Mouse (Mus musculus): ENCODE measurements around the gene Lrrc4b.

The Lrrc4b gene

GRCm38 (mm10) chr7:44436267-44436666 lies 7.4 kb downstream of the Lrrc4b start:
- no peak for ATAC-seq (ENCODE audit: low TSS enrichment)

GRCm38 (mm10) chr7:44437188-44437587 lies 8.4 kb downstream of the Lrrc4b start:
- no peak for ATAC-seq (ENCODE audit: low TSS enrichment)

- ATAC-seq (ENCODE audit: low TSS enrichment): no peak
Measured at GRCm38 (mm10) chr7:44437933-44438332, 9.1 kb downstream of the Lrrc4b start.

DNA sequence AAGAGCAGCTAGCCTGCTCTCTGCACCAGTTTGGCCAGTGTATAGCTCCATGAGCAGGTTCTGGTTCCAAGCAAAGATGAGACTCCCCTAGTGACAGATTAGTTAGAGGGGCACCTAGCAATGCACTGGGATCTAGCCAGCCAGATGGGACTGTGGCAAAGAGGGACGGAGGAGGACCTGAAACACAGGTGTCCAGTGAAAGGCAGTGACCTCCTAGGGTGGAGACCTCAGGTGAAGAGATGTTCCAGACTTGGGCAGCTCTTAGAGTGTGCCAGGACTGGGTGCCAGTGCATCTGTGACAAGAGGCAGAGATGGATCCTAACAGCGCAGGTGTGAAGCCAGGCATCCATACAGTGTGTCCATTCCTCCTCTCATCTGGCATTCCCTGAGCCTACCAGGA lies 10.9 kb downstream of the Lrrc4b start:
- no peak for ATAC-seq (ENCODE audit: low TSS enrichment)

DNA sequence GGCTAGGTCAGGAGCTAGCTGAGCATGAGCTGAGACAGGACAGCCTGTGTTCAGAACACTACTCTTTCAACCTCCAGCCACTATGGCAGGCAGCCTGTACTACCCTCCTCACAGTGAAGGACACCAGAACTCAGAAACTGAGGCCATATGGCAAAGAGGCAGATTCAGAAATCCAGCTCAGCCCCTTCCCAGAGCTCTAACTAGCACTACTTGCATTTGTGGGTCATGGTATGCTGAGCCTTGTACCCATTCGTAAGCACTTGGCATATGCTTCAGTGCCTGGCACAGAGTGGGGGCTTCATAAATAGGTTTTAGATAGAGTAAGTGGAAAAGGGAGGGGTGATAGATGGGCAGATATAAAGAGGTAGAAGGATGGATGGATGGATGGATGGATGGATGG lies 11.7 kb downstream of the Lrrc4b start:
- no peak for ATAC-seq (ENCODE audit: low TSS enrichment)

DNA sequence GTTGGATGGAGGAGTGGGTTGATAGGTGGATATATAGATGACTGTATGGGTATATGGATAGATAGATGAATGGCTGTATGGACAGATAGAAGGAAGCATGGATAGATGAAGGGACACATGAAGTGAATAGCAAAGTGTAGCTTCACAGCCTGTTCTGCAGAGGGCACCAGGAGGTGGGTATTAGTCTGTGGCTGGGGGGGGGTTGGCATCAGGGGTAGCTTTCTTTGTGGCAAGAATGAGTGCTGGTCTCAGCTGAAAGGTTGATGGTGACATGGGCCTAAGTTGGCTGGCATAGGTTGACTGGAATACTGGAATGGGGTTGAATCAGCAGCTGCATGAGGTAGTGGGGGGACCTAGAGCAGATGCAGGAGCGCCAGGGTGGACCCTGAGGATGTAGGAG lies 12.4 kb downstream of the Lrrc4b start:
- 0 out of 2 replicates have a peak, but pooled peaks have one; percentile 6 for ATAC-seq (ENCODE audit: low TSS enrichment)

DNA sequence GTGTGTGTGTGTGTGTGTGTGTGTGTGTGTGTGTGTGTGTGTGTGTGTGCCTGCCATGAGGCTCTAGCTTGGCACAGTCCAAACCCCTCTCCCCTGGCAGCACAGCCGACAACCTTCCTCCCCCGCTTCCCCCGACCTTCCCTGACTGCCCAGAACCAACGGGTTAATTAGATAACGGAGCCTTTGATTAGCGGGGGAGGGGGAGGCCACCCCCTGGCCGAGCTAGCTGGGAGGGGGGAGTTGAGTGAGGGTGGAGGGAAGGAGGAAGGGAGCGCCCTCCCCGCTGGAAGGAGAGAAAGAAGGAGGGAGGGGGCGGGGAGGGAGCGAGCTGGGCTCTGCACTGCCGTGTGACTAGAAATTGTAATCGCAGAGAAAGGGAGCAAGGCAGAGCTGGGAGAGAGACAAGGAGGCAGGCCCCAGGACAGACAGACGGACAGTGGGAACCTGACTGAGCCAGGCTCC lies 12.9 kb downstream of the Lrrc4b start:
- peak; percentile 51 for ATAC-seq (ENCODE audit: low TSS enrichment)

DNA sequence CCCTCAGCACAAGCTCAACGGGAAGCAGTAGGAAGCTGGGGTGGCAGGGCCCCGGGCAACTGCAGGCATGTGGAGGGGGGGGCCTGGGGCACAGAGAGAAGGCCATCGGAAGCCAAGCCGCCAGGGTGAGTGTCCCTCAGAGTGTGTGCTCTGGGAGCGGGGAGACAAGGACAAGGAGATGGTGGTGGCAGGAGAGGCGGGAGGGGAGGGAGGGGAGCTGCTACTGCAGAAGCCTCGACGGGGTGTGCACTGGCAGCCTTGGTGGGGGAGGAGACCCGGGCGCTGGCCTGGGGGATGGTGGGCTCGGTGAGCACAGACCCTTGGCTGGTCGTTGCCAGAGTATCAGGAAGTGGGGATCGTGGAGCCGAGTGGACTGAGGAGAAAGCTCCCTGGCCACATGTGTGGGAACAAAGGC lies 13.6 kb downstream of the Lrrc4b start:
- no peak for ATAC-seq (ENCODE audit: low TSS enrichment)

- 0 out of 2 replicates have a peak, but pooled peaks have one; percentile 21 for ATAC-seq (ENCODE audit: low TSS enrichment)
Measured at GRCm38 (mm10) chr7:44443268-44444173, 14.7 kb downstream of the Lrrc4b start.

DNA sequence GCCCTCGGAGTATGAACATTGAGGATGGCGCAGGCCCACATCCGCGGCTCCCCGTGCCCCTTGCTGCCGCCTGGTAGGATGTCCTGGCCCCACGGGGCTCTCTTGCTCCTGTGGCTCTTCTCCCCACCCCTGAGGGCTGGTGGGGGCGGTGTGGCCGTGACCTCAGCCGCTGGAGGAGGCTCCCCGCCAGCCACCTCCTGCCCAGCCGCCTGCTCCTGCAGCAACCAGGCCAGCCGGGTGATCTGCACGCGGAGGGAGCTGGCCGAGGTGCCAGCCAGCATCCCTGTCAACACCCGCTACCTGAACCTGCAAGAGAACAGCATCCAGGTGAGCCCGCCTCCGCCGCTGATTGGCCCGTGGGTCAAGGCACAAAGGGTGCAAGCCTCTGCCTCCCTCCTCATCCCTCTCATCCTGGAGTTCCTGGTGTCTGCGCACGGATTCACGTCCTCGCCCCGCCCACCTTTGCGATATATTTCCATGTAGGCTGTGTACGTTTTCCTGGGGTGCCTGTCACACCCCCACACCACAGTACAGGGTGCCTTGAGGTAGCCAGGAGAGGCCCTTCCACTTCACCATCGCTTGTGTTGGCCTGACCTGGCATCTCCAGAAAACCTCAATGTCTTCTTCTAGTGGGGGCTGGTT lies 16.2 kb downstream of the Lrrc4b start:
- ATAC-seq (ENCODE audit: low TSS enrichment): no peak

GRCm38 (mm10) chr7:44445528-44445923 lies 16.7 kb downstream of the Lrrc4b start:
- no peak for ATAC-seq (ENCODE audit: low TSS enrichment)

- ATAC-seq (ENCODE audit: low TSS enrichment): 0 out of 2 replicates have a peak, but pooled peaks have one; percentile 5
Measured at GRCm38 (mm10) chr7:44446070-44446855, 17.4 kb downstream of the Lrrc4b start.

DNA sequence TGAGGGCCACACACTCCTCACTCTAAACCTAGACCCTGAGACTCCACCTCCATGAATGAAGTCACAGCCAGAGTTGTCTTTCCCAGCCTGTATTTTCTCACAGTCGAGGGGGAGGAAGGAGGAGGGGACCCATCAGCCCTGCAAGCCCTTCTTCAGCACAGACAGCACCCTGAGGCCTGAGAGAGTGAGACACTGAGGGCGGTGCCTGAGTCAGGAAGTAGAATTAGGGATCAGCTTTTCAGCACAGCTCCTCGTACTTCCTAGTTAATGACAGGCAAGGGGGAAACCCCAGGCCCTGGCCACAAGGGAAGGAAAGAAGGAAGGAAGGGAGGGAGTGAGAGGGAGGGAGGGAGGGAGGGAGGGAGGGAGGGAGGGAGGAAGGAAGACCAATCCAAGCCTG lies 24.4 kb downstream of the Lrrc4b start:
- no peak for ATAC-seq (ENCODE audit: low TSS enrichment)

DNA sequence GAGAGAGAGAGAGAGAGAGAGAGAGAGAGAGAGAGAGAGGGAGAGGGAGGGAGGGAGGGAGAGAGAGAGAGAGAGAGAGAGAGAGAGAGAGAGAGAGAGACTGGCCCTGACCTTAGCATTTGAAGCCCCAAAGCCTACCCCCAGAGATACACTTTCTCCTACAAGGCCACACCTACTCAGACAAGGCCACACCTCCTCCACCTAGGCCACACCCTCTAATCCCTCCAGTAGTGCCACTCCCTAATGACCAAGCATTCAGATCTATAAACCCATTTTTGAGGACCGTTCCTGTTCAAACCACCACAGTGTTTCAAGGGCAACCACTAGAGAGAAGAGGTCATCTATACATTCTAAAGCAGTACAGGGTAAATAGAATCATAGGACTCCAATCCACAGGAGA lies 27.5 kb downstream of the Lrrc4b start:
- no peak for ATAC-seq (ENCODE audit: low TSS enrichment)

GRCm38 (mm10) chr7:44460067-44460466 lies 31.2 kb downstream of the Lrrc4b start:
- no peak for ATAC-seq (ENCODE audit: low TSS enrichment)

DNA sequence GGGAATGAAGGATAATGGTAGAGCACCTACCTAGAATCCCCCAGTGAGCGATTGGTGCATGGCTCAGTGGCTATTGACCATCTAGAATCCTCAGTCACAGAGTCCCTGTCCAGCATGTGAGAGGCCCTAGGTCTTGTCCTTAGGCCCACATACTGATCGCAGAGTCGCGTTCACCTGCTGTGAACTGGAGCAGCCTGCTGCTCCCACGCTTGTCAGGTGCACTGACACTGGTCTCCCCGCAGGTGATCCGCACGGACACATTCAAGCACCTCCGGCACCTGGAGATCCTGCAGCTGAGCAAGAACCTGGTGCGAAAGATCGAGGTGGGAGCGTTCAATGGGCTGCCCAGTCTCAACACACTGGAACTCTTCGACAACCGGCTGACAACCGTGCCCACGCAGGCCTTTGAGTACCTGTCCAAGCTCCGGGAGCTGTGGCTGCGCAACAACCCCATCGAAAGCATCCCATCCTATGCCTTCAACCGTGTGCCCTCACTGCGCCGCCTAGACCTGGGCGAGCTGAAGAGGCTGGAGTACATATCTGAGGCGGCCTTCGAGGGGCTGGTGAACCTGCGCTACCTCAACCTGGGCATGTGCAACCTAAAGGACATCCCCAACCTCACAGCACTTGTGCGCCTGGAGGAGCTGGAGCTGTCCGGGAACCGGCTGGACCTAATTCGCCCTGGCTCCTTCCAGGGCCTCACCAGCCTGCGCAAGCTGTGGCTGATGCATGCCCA lies 32.1 kb downstream of the Lrrc4b start:
- ATAC-seq (ENCODE audit: low TSS enrichment): no peak

DNA sequence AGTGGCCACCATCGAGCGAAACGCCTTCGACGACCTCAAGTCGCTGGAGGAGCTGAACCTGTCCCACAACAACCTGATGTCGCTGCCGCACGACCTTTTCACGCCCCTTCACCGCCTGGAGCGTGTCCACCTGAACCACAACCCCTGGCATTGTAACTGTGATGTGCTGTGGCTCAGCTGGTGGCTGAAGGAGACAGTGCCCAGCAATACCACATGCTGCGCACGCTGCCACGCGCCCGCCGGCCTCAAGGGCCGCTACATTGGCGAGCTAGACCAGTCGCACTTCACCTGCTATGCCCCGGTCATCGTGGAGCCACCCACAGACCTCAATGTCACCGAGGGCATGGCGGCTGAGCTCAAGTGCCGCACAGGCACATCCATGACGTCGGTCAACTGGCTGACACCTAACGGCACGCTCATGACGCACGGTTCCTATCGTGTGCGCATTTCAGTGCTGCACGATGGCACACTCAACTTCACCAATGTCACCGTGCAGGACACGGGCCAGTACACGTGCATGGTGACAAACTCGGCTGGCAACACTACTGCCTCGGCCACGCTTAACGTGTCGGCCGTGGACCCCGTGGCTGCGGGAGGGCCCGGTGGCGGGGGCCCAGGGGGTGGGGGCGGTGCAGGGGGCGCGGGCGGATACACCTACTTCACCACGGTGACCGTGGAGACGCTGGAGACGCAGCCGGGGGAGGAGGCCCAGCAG lies 32.8 kb downstream of the Lrrc4b start:
- no peak for ATAC-seq (ENCODE audit: low TSS enrichment)

DNA sequence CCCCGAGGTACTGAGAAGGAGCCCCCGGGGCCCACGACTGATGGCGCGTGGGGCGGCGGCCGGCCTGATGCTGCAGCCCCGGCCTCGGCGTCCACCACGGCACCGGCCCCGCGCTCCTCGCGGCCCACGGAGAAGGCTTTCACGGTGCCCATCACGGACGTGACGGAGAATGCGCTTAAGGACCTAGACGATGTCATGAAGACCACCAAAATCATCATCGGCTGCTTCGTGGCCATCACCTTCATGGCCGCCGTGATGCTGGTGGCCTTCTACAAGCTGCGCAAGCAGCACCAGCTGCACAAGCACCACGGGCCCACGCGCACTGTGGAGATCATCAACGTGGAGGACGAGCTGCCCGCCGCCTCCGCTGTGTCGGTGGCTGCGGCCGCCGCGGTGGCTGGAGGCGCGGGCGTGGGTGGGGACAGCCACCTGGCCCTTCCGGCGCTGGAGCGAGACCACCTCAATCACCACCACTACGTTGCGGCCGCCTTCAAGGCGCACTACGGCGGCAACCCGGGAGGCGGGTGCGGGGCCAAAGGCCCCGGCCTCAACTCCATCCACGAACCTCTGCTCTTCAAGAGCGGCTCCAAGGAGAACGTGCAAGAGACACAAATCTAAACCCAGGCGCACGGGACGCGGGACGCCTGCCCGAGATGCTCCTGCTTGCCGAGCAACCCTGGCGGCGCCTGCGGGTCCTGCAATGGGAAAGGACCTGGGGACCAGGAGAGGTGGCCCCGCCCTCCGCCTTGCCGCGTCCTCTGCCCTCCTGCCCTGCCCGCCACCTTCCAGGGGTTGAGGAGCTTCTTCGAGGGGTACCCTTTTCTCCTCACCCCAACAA lies 33.6 kb downstream of the Lrrc4b start:
- no peak for ATAC-seq (ENCODE audit: low TSS enrichment)

DNA sequence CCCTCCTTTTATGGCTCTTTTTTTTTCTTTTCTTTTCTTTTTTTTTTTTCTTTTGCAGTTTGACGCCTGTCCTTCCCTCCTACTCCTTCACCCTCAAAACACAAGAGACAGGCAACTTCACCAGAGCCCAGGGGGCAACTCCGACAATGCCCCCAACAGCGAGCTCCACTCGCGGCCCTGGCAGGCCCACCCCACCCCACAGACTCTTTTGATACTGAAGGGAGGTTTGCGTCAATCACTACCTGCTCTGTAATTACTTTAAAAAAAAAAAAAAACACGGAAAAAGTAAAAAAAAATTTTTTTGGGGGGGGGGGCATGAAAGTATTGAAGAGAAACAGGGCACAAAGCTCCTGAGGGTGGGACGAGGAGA lies 34.2 kb downstream of the Lrrc4b start:
- no peak for ATAC-seq (ENCODE audit: low TSS enrichment)

All from frontal cortex, adult (tissue).